Mouse (Mus musculus) kidney, embryonic 14.5 days (tissue): ENCODE measurements around the gene Obp2a. TPM values are rescaled to one million over a fixed set of nuclear protein-coding genes. Genes with fewer than 3 reads are reported as not detected.
A peak's percentile ranks its signal among the peaks of the same experiment; 100 is the strongest.
"Not testable (repeated sequence)": the region's sequence is repeated elsewhere in the genome, so short reads cannot be mapped to it uniquely, and the experiment has no call there.

Source experiments
- ATAC-seq: fragments of 200-750 bp; cut with Nextera tagmentation; 2 replicates; pipeline ENCODE4 v1.8.0; 2017; ENCODE audit warnings: moderate number of reproducible peaks, mild to moderate bottlenecking, moderate TSS enrichment, moderate library complexity; ENCODE audit not compliant: low FRiP score, low TSS enrichment
- H3K27ac ChIP-seq: fragments of 300-500 bp; sonication (generic); 2 replicates; pipeline ENCODE4 v1.5.1; 2014; ENCODE audit warnings: low read depth, mild to moderate bottlenecking, low read length, moderate library complexity, mixed read lengths
- H3K27me3 ChIP-seq: fragments of 300-500 bp; sonication (generic); 2 replicates; pipeline ENCODE4 v1.6.1; 2014; ENCODE audit warnings: mild to moderate bottlenecking, low read length; ENCODE audit not compliant: control insufficient read depth, insufficient read depth
- H3K36me3 ChIP-seq: fragments of 300-500 bp; sonication (generic); 2 replicates; pipeline ENCODE4 v1.6.1; 2014; ENCODE audit warnings: low read length, mixed read lengths; ENCODE audit not compliant: control insufficient read depth, insufficient read depth
- H3K4me1 ChIP-seq: fragments of 300-500 bp; sonication (generic); 2 replicates; pipeline ENCODE4 v1.6.1; 2014; ENCODE audit warnings: low read length, mixed read lengths; ENCODE audit not compliant: control insufficient read depth, insufficient read depth
- H3K4me2 ChIP-seq: fragments of 300-500 bp; sonication (generic); replicated peaks from 2 replicates; pipeline ENCODE4 v1.6.1; 2014; ENCODE audit warnings: low read depth, mild to moderate bottlenecking, low read length
- H3K4me3 ChIP-seq: fragments of 300-500 bp; sonication (generic); 2 replicates; pipeline ENCODE4 v1.5.1; 2014; ENCODE audit warnings: mild to moderate bottlenecking, low read length
- H3K9ac ChIP-seq: fragments of 300-500 bp; sonication (generic); 2 replicates; pipeline ENCODE4 v1.6.1; 2014; ENCODE audit warnings: low read depth, mild to moderate bottlenecking, low read length, moderate library complexity
- H3K9me3 ChIP-seq: fragments of 300-500 bp; sonication (generic); 2 replicates; pipeline ENCODE4 v1.6.1; 2016; ENCODE audit warnings: low read length; ENCODE audit not compliant: control insufficient read depth
- WGBS: fragments of 180-500 bp; shearing (Covaris S2); extraction: QIAGEN DNeasy Blood & Tissue Kit; methylation state at CpG from one replicate; pipeline ENCODE4 v1.1.7; 2014; 5-methylcytosine and 5-hydroxymethylcytosine counted together
- polyA plus RNA-seq: library from polyadenylated mRNA; unstranded; fragments of >200 nt; fragmentation: Nextera tagmentation; extraction: Ambion mirVana; gene quantifications from 2 replicates; pipeline ENCODE4 v1.2.1, GENCODE M21; 2014

The Obp2a gene
- polyA plus RNA-seq, 1 experiment from 2014 or later, result not detected

GRCm38 (mm10) chr2:25703706-25704105, 3.9 kb downstream of the Obp2a start:
- no peaks in the 10 kb centered on the region; the same call in 1 of the 2 replicates for H3K36me3 ChIP-seq
- H3K4me1 ChIP-seq, result peaks cover 8% of the 10 kb centered on the region; the same call in 1 of the 2 replicates
- H3K4me3 ChIP-seq, result no peak overlapping the region
- no peak overlapping the region for H3K9ac ChIP-seq
- no peaks in the 10 kb centered on the region for H3K27me3 ChIP-seq
- no peak overlapping the region for H3K27ac ChIP-seq
- no peak overlapping the region for H3K4me2 ChIP-seq
- 78% methylated on average over 4 of the region's 4 CpGs for WGBS
- ATAC-seq, result no peak
- no peaks in the 10 kb centered on the region for H3K9me3 ChIP-seq

- H3K4me1 ChIP-seq, result peaks cover 8% of the 10 kb centered on the region; the same call in 1 of the 2 replicates
- peak within 1 kb of the TSS; percentile 81 for H3K4me3 ChIP-seq
- ATAC-seq, result peak; percentile 92
- under 1% methylated on average over 78 of the region's 78 CpGs for WGBS
- no peaks in the 10 kb centered on the region for H3K9me3 ChIP-seq
- H3K27me3 ChIP-seq, result no peaks in the 10 kb centered on the region
- H3K4me2 ChIP-seq, result peak within 1 kb of the TSS; percentile 92
- H3K9ac ChIP-seq, result peak within 1 kb of the TSS; percentile 68
- peak within 1 kb of the TSS; percentile 76 for H3K27ac ChIP-seq
- no peaks in the 10 kb centered on the region; the same call in 1 of the 2 replicates for H3K36me3 ChIP-seq
Measured at GRCm38 (mm10) chr2:25706643-25707481, 7.0 kb downstream of the Obp2a start, which contains the start of gene Bmyc. Bmyc (plus strand) TSS chr2:25706739.

GRCm38 (mm10) chr2:25708121-25708520, 8.3 kb downstream of the Obp2a start:
- H3K9ac ChIP-seq, result no peak overlapping the region
- H3K27me3 ChIP-seq, result no peaks in the 10 kb centered on the region
- H3K36me3 ChIP-seq, result no peaks in the 10 kb centered on the region; the same call in 1 of the 2 replicates
- 0 out of 2 replicates have a peak, but pooled peaks have one; percentile 11 for ATAC-seq
- H3K27ac ChIP-seq, result no peak overlapping the region
- 74% methylated on average over 2 of the region's 2 CpGs for WGBS
- peak overlapping the region; percentile 27 for H3K4me2 ChIP-seq
- no peak overlapping the region for H3K4me3 ChIP-seq
- H3K9me3 ChIP-seq, result no peaks in the 10 kb centered on the region
- peaks cover 8% of the 10 kb centered on the region; the same call in 1 of the 2 replicates for H3K4me1 ChIP-seq

- not testable (repeated sequence) for H3K27me3 ChIP-seq, H3K4me2 ChIP-seq, H3K4me1 ChIP-seq, H3K36me3 ChIP-seq, H3K4me3 ChIP-seq, H3K27ac ChIP-seq, H3K9me3 ChIP-seq, ATAC-seq, H3K9ac ChIP-seq
- 94% methylated on average over 1 of the region's 1 CpGs for WGBS
Measured at GRCm38 (mm10) chr2:25709056-25709455, 9.2 kb downstream of the Obp2a start.

GRCm38 (mm10) chr2:25709791-25710190, 9.9 kb downstream of the Obp2a start:
- H3K9me3 ChIP-seq, H3K27me3 ChIP-seq, H3K27ac ChIP-seq, H3K36me3 ChIP-seq, ATAC-seq, H3K9ac ChIP-seq, H3K4me1 ChIP-seq, H3K4me2 ChIP-seq, H3K4me3 ChIP-seq: not testable (repeated sequence)
- WGBS, result 70% methylated on average over 2 of the region's 2 CpGs

- 18% methylated on average over 3 of the region's 3 CpGs for WGBS
- peak; percentile 60; the same call in 1 of the 2 replicates for ATAC-seq
- not testable (repeated sequence) for H3K27me3 ChIP-seq, H3K4me3 ChIP-seq, H3K4me1 ChIP-seq, H3K36me3 ChIP-seq, H3K9me3 ChIP-seq, H3K9ac ChIP-seq, H3K4me2 ChIP-seq, H3K27ac ChIP-seq
Measured at GRCm38 (mm10) chr2:25711641-25712040, 11.8 kb downstream of the Obp2a start.

- Histone ChIP-seq H3K4me2 (no peak overlapping the region), H3K27ac (no peak overlapping the region), H3K4me1 (no peaks in the 10 kb centered on the region), H3K9me3 (no peaks in the 10 kb centered on the region), H3K27me3 (no peaks in the 10 kb centered on the region), H3K9ac (no peak overlapping the region), H3K36me3 (no peaks in the 10 kb centered on the region), H3K4me3 (no peak overlapping the region)
- no peak for ATAC-seq
Measured at GRCm38 (mm10) chr2:25717222-25717621, 17.4 kb downstream of the Obp2a start.

- WGBS, result 14% methylated on average over 2 of the region's 2 CpGs
Measured at GRCm38 (mm10) chr2:25733199-25733930, 33.5 kb downstream of the Obp2a start.

GRCm38 (mm10) chr2:25736709-25737108, 36.9 kb downstream of the Obp2a start, which contains the start of gene Obp2b:
Obp2b (plus strand) TSS chr2:25737009.
- 90% methylated on average over 3 of the region's 3 CpGs for WGBS
- H3K27me3 ChIP-seq, H3K9ac ChIP-seq, H3K4me1 ChIP-seq, H3K4me2 ChIP-seq, H3K27ac ChIP-seq, H3K4me3 ChIP-seq, H3K9me3 ChIP-seq, ATAC-seq, H3K36me3 ChIP-seq: not testable (repeated sequence)

More at GRCm38 (mm10) chr2:25733199-25733930, 33.5 kb downstream of the Obp2a start:
- no peaks in the 10 kb centered on the region for H3K4me1 ChIP-seq
- H3K9me3 ChIP-seq, result no peaks in the 10 kb centered on the region
- H3K36me3 ChIP-seq, result no peaks in the 10 kb centered on the region
- peak; percentile 57; the same call in 1 of the 2 replicates for ATAC-seq
- H3K4me3 ChIP-seq, result no peak overlapping the region
- no peaks in the 10 kb centered on the region for H3K27me3 ChIP-seq
- H3K27ac ChIP-seq, result 0 out of 2 replicates have a peak overlapping the region, but pooled peaks have one; percentile 11
- H3K4me2 ChIP-seq, result no peak overlapping the region
- H3K9ac ChIP-seq, result no peak overlapping the region
